Mouse (Mus musculus): Measurements from ENCODE around the gene Prkcb.

- TF ChIP-seq GATA1 (IDR thresholded peaks at IDR 0.05; ENCODE audit: borderline replicate concordance, low read length) (no peak), FLI1 (IDR thresholded peaks at IDR 0.05; ENCODE audit: low read length) (no peak)
Observed at GRCm38 (mm10) chr7:122477118-122477517, 188.6 kb downstream of the Prkcb start.

All from megakaryocyte, embryonic 14.5 days (primary cell).